Mouse (Mus musculus): ENCODE data around the gene Retn. TPM values are rescaled to one million over a fixed set of nuclear protein-coding genes. Genes with fewer than 3 reads are reported as not detected.

Gene Retn
- total RNA-seq, 2 experiments from 2014 or later: 0.84 to 1.6 TPM

DNA sequence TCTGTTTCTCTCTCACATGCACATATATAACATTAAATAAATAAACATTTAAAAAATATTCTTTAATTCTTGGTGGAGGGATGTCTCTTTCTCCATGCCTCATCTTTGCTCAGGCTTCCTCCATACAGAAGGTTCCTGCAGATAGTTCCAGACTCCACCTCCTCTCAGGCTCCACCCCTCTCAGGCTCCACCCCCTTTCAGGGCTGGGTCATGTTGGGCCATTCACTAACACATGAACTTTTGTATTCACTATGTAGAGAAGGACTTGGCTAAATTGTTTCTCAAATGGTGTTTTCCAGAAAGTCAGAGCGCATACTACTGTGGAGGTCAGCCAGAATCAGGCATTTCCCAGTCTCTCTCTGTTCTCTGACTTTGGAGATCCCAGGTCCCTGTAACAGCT lies 45.9 kb downstream of the Retn start:
- intact Hi-C loops (cut with DNase I): no loop called here
- DNase-seq: no peak

GRCm38 (mm10) chr8:3705711-3706110 lies 50.1 kb downstream of the Retn start:
- intact Hi-C loops (cut with DNase I): no loop called here
- no peak for DNase-seq

- DNase-seq: no peak
- intact Hi-C loops (cut with DNase I): no loop called here
Observed at GRCm38 (mm10) chr8:3707611-3708010, 52.0 kb downstream of the Retn start.

Other genes with a start within 250 kb of the Retn start
- gene Pex11g, start 188.1 kb upstream of the Retn start, total RNA-seq (2021): 1 to 10 TPM; 3.2 to 4.1 TPM
- gene Tex45, start 184.9 kb upstream of the Retn start, total RNA-seq (2021): not detected
- 10 to 100 TPM; 30.3 to 31.3 TPM for gene Zfp358, start 162.6 kb upstream of the Retn start, total RNA-seq (2021)
- gene Mcoln1, start 155.3 kb upstream of the Retn start, total RNA-seq (2021): 10 to 100 TPM; 22.9 to 23.2 TPM
- gene Pnpla6, start 140.4 kb upstream of the Retn start, total RNA-seq (2021): 10 to 100 TPM in 1 of 2 experiments, 1 to 10 TPM in 1; 8.1 to 14.3 TPM
- gene C330021F23Rik, start 87.8 kb upstream of the Retn start, total RNA-seq (2021): not detected
- gene Camsap3, start 68.5 kb upstream of the Retn start, total RNA-seq (2021): 1 to 10 TPM; 1.1 to 1.4 TPM
- gene Xab2, start 34.5 kb upstream of the Retn start, total RNA-seq (2021): 10 to 100 TPM; 17.1 to 17.5 TPM
- gene Pet100, start 34.2 kb upstream of the Retn start, total RNA-seq (2021): 10 to 100 TPM; 77.5 to 81.7 TPM
- not detected for gene Pcp2, start 30.2 kb upstream of the Retn start, total RNA-seq (2021)
- gene Stxbp2, start 24.8 kb upstream of the Retn start, total RNA-seq (2021): 1 to 10 TPM; 4.4 to 6.4 TPM
- under 1 TPM; 0.39 to 0.46 TPM for gene Mcemp1, start 10.0 kb downstream of the Retn start, total RNA-seq (2021)
- gene Fcor, start 16.6 kb downstream of the Retn start, total RNA-seq (2021): 1 to 10 TPM in 1 of 2 experiments, not detected in 1; 2.5 TPM
- 10 to 100 TPM; 17.2 to 21.0 TPM for gene Trappc5, start 20.5 kb downstream of the Retn start, total RNA-seq (2021)
- gene Fcer2a, start 38.4 kb downstream of the Retn start, total RNA-seq (2021): under 1 TPM; 0.33 to 0.72 TPM
- under 1 TPM; 0.64 to 0.84 TPM for gene Clec4g, start 64.9 kb downstream of the Retn start, total RNA-seq (2021)
- gene Cd209a, start 93.2 kb downstream of the Retn start, total RNA-seq (2021): under 1 TPM in 1 of 2 experiments, not detected in 1; 0.53 TPM
- gene Cd209e, start 198.5 kb downstream of the Retn start, total RNA-seq (2021): not detected
- not detected for gene Cd209d, start 222.8 kb downstream of the Retn start, total RNA-seq (2021)

Measured in heart, postnatal 36 days (tissue).